Mouse (Mus musculus) neural tube, embryonic 15.5 days (tissue): ENCODE measurements around the gene Vamp5. TPM values are rescaled to one million over a fixed set of nuclear protein-coding genes. Genes with fewer than 3 reads are reported as not detected.
A peak's percentile ranks its signal among the peaks of the same experiment; 100 is the strongest.

Experiments used
- ATAC-seq: fragments of 200-750 bp; cut with Nextera tagmentation; 2 replicates; pipeline ENCODE4 v1.8.0; 2017; ENCODE audit warnings: mild to moderate bottlenecking, moderate TSS enrichment, moderate library complexity; ENCODE audit not compliant: low FRiP score
- H3K27ac ChIP-seq: fragments of 300-500 bp; sonication (generic); replicated peaks from 2 replicates; pipeline ENCODE4 v1.5.1; 2015; ENCODE audit warnings: mild to moderate bottlenecking, inconsistent platforms
- H3K27me3 ChIP-seq: fragments of 300-500 bp; sonication (generic); replicated peaks from 2 replicates; pipeline ENCODE4 v1.6.1; 2015; ENCODE audit warnings: inconsistent platforms
- H3K36me3 ChIP-seq: fragments of 300-500 bp; sonication (generic); 2 replicates; pipeline ENCODE4 v1.6.1; 2015; ENCODE audit warnings: inconsistent platforms
- H3K4me1 ChIP-seq: fragments of 300-500 bp; sonication (generic); 2 replicates; pipeline ENCODE4 v1.6.1; 2015; ENCODE audit warnings: inconsistent platforms
- H3K4me2 ChIP-seq: fragments of 300-500 bp; sonication (generic); 2 replicates; pipeline ENCODE4 v1.6.1; 2015; ENCODE audit warnings: inconsistent platforms, mild to moderate bottlenecking, moderate library complexity
- H3K4me3 ChIP-seq: fragments of 300-500 bp; sonication (generic); replicated peaks from 2 replicates; pipeline ENCODE4 v1.5.1; 2015; ENCODE audit warnings: mild to moderate bottlenecking, inconsistent platforms
- H3K9ac ChIP-seq: fragments of 300-500 bp; sonication (generic); replicated peaks from 2 replicates; pipeline ENCODE4 v1.6.1; 2015; ENCODE audit warnings: mild to moderate bottlenecking, inconsistent platforms
- H3K9me3 ChIP-seq: fragments of 300-500 bp; sonication (generic); replicated peaks from 2 replicates; pipeline ENCODE4 v1.6.1; 2016; ENCODE audit warnings: inconsistent platforms
- WGBS: fragments of 180-500 bp; shearing (Covaris S2); methylation state at CpG from one replicate; pipeline ENCODE4 v1.1.7; 2015; ENCODE audit warnings: mixed read lengths; 5-methylcytosine and 5-hydroxymethylcytosine counted together
- polyA plus RNA-seq: library from polyadenylated mRNA; unstranded; fragments of >200 nt; fragmentation: Nextera tagmentation; extraction: Ambion mirVana; gene quantifications from 2 replicates; pipeline ENCODE4 v1.2.1, GENCODE M21; 2015

Gene Vamp5
- polyA plus RNA-seq, 1 experiment from 2014 or later, result 20.4 TPM

DNA sequence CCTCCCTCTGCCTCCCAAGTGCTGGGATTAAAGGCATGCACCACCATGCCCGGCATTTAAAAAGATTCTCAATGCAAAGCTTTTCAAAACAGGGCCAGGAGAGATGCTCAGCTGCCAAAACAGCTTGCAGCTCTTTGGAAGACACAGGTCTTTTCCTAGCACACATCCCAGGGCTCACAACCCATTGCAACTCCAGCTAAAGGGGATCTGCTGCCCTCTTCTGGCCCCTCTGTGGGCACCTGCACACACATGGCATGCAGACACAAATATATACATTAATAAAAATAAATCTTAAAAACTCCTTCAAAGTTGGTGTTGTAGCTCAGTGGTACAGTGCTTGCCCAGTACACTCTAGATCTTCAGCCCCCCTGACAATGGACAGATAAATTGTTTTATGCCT is 29.7 kb upstream of the Vamp5 start:
- 38% methylated on average over 1 of the region's 1 CpGs for WGBS
- Histone ChIP-seq H3K4me3 (no peak overlapping the region), H3K4me2 (no peak overlapping the region), H3K9ac (no peak overlapping the region), H3K4me1 (peaks cover 11% of the 10 kb centered on the region), H3K9me3 (no peaks in the 10 kb centered on the region), H3K27me3 (no peaks in the 10 kb centered on the region), H3K36me3 (no peaks in the 10 kb centered on the region), H3K27ac (no peak overlapping the region)
- ATAC-seq, result no peak

DNA sequence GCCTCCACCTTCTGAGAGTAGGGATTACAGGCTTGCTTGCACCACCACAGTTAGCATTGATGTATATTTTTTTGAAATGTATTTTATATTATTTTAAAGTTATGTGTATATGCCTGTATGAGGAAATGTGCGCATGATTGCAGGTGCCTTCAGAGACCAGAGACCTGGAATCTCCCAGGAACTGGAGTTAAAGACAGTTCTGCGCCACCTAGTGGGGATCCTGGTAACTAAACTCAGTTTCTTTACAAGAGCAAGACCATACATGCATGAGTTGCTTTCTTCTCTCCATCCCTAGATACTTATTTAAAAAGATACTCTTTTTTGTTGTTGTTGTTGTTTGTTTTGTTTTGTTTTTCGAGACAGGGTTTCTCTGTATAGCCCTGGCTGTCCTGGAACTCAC is 29.3 kb upstream of the Vamp5 start:
- Histone ChIP-seq H3K4me2 (no peak overlapping the region), H3K27me3 (no peaks in the 10 kb centered on the region), H3K36me3 (no peaks in the 10 kb centered on the region), H3K4me3 (no peak overlapping the region), H3K27ac (no peak overlapping the region), H3K4me1 (peaks cover 7% of the 10 kb centered on the region), H3K9me3 (no peaks in the 10 kb centered on the region), H3K9ac (no peak overlapping the region)
- 17% methylated on average over 3 of the region's 3 CpGs for WGBS
- ATAC-seq, result no peak

DNA sequence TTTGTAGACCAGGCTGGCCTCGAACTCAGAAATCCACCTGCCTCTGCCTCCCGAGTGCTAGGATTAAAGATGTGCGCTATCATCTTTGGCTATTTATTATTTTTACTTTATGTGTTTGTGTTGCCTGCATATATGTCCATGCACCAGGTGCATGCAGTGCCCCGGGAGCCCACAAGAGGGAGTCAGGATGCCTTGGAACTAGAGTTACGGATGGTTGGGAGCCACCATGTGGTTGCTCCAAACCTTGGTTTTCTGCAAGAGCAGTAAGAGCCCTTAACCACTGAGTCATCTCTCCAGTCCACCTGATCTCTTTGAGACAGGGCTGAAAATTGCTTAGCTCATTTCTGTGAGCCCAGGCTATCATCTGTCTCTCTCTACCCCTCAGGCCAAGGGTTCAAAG is 26.9 kb upstream of the Vamp5 start:
- H3K9me3 ChIP-seq, result no peaks in the 10 kb centered on the region
- H3K4me2 ChIP-seq, result no peak overlapping the region
- ATAC-seq, result peak; percentile 59; the same call in 1 of the 2 replicates
- no peaks in the 10 kb centered on the region for H3K36me3 ChIP-seq
- H3K27ac ChIP-seq, result no peak overlapping the region
- H3K27me3 ChIP-seq, result no peaks in the 10 kb centered on the region
- H3K9ac ChIP-seq, result no peak overlapping the region
- no peak overlapping the region for H3K4me3 ChIP-seq
- H3K4me1 ChIP-seq, result no peaks in the 10 kb centered on the region
- 3% methylated on average over 5 of the region's 5 CpGs for WGBS

DNA sequence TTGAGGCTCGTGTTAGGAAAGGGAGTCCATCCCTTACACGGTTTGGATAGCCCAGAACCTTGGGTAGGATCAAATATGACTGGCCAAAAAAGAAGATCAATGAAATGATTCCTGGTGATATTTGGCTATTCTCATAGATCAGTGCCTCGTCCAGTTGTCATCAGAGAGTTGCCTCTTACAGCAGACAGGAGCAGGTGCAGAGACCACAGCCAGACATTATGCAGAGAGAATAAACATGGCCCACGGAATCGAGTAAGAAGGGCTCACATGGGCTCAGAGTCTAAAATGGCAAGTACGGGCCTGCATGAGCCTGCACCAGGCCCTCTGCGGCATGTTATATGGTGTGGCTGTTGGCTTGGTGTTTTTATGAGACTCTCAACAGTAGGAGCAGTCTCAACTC is 25.1 kb upstream of the Vamp5 start:
- no peak overlapping the region for H3K27ac ChIP-seq
- ATAC-seq, result no peak
- 84% methylated on average over 7 of the region's 7 CpGs for WGBS

DNA sequence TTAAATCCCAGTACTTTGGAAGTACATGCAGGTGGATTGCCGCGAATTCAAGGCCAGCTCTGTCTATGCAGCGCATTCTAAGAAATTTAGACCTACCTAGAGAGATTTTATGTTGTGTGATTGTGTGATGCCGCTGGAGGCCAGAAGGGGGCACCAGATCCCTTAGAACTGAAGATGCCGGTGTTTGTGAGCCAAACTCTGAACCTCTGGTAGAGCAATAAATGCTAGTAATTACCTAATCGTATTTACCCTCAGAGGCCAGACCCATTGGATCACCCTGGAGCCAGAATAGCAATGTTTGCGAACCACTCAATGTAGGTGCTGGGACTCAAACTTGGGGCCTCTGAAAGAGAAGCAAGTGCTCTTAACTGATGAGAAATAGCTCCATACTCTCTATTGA is 21.6 kb upstream of the Vamp5 start:
- Histone ChIP-seq H3K36me3 (no peaks in the 10 kb centered on the region), H3K4me1 (no peaks in the 10 kb centered on the region), H3K9me3 (no peaks in the 10 kb centered on the region), H3K27me3 (no peaks in the 10 kb centered on the region), H3K4me2 (no peak overlapping the region), H3K27ac (no peak overlapping the region), H3K9ac (no peak overlapping the region), H3K4me3 (no peak overlapping the region)
- 18% methylated on average over 7 of the region's 7 CpGs for WGBS
- no peak for ATAC-seq

More for the DNA sequence above, 25.1 kb upstream of the Vamp5 start:
- H3K9ac ChIP-seq, result no peak overlapping the region
- H3K4me1 ChIP-seq, result no peaks in the 10 kb centered on the region
- H3K4me3 ChIP-seq, result no peak overlapping the region
- no peaks in the 10 kb centered on the region for H3K36me3 ChIP-seq
- no peaks in the 10 kb centered on the region for H3K27me3 ChIP-seq
- H3K9me3 ChIP-seq, result no peaks in the 10 kb centered on the region
- no peak overlapping the region for H3K4me2 ChIP-seq

DNA sequence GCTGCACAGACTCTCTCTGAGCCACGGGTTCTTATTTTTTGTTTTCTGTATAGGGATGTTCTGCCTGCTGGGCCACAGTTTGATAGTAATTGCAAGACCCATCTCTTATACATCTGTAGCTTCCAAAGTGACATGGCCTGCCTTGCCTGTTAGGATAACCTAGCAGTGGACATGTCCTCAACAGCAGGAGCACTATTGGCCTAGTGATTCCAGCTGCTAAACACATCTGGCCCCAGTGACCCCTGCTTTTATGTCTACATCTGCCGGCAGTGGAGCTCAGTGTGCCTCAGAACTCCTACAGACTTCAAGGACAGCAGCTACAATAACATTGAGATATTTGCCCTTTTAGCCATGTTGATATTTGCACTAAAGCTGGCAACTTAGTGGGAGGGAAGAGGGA is 19.7 kb upstream of the Vamp5 start:
- H3K9ac ChIP-seq, result no peak overlapping the region
- H3K4me1 ChIP-seq, result no peaks in the 10 kb centered on the region
- H3K9me3 ChIP-seq, result no peaks in the 10 kb centered on the region
- no peak overlapping the region for H3K27ac ChIP-seq
- no peaks in the 10 kb centered on the region for H3K36me3 ChIP-seq
- 60% methylated on average over 2 of the region's 2 CpGs for WGBS
- no peak overlapping the region for H3K4me2 ChIP-seq
- no peak overlapping the region for H3K4me3 ChIP-seq
- ATAC-seq, result no peak
- no peaks in the 10 kb centered on the region for H3K27me3 ChIP-seq

DNA sequence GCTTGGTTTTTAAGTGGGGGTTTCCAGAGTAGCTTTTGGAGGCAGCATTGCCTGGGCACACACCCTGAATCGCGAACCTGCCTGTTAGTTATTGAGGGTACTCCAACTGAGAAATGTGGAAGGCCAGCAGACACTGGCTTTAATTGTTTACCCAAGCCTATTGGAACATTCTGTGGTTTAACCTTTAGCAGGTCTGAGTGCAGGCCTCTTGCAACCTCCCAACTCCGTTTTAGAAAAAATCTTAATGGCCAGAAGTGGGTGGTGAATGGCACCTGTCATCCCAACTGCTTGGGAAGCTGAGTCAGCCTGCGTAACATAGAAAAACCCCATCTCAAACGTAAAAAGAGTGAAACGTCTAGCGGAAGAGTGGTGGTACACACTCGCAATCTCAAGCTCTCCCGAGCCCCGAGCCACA is 16.6 kb upstream of the Vamp5 start:
- no peak overlapping the region for H3K27ac ChIP-seq
- H3K4me3 ChIP-seq, result no peak overlapping the region
- H3K36me3 ChIP-seq, result no peaks in the 10 kb centered on the region
- H3K4me1 ChIP-seq, result no peaks in the 10 kb centered on the region
- no peaks in the 10 kb centered on the region for H3K27me3 ChIP-seq
- H3K9me3 ChIP-seq, result no peaks in the 10 kb centered on the region
- H3K9ac ChIP-seq, result no peak overlapping the region
- H3K4me2 ChIP-seq, result no peak overlapping the region
- WGBS, result 82% methylated on average over 10 of the region's 10 CpGs
- no peak for ATAC-seq

DNA sequence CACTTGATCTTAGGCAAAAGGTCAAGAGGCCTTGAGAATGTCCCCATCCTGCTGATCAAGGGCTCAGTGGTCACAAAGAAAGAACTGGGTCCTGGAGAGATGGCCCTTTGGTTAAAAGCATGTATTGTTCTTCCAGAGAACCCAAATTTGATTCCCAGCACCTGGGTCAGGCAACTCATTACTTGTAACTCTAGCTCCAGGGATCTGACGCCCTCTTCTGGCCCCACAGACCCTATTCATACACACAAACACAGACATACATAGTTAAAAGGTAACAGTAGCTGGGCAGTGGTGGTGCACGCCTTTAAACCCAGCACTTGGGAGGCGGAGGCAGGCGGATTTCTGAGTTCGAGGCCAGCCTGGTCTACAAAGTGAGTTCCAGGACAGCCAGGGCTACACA is 12.1 kb upstream of the Vamp5 start:
- H3K4me1 ChIP-seq, result peaks cover 12% of the 10 kb centered on the region
- peaks cover 21% of the 10 kb centered on the region for H3K27me3 ChIP-seq
- no peaks in the 10 kb centered on the region for H3K36me3 ChIP-seq
- no peak overlapping the region for H3K4me3 ChIP-seq
- 90% methylated on average over 5 of the region's 5 CpGs for WGBS
- H3K4me2 ChIP-seq, result no peak overlapping the region
- ATAC-seq, result no peak
- no peaks in the 10 kb centered on the region for H3K9me3 ChIP-seq
- H3K9ac ChIP-seq, result no peak overlapping the region
- no peak overlapping the region for H3K27ac ChIP-seq

DNA sequence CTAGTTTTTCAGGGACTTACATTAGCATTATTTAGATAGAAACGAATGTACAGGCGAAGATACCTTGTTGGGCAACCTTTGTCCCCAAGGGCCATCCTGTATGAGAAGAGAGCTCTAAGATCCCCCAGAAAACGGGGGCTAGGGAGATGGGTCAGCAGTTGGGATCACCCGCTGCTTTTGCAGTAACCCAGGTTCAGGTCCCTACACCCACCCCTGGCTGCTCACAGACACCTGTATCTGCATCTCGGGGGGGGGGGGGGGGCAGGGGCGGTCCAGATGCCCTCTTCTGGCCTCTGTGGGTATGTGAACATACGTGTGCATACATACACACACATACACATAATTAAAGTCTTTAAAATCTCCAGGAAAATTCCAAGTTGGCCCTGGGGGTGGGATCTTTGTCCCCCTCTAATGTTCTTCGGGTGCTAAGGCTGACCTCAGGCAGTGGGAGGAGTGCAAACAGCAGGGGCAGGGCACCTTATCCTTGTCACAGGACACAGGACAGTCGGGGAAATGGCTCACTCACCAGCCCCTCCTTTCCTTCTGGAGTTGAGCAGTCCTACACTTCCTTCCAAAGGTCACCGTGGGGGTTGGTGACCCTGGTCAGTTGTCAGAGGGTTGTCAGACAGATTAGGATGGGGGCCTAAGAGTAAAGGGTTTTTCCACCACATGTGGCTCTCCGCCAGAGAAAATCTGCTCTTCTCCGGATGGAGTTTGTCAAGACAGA is 10.7 kb upstream of the Vamp5 start:
- no peak for ATAC-seq
- 28% methylated on average over 12 of the region's 12 CpGs for WGBS
- Histone ChIP-seq H3K27me3 (peaks cover 21% of the 10 kb centered on the region), H3K4me1 (peaks cover 12% of the 10 kb centered on the region), H3K9ac (no peak overlapping the region), H3K4me2 (peak overlapping the region; percentile 55), H3K27ac (peak overlapping the region; percentile 71; the same call in 1 of the 2 replicates), H3K36me3 (no peaks in the 10 kb centered on the region), H3K9me3 (no peaks in the 10 kb centered on the region), H3K4me3 (peak overlapping the region; percentile 34)

DNA sequence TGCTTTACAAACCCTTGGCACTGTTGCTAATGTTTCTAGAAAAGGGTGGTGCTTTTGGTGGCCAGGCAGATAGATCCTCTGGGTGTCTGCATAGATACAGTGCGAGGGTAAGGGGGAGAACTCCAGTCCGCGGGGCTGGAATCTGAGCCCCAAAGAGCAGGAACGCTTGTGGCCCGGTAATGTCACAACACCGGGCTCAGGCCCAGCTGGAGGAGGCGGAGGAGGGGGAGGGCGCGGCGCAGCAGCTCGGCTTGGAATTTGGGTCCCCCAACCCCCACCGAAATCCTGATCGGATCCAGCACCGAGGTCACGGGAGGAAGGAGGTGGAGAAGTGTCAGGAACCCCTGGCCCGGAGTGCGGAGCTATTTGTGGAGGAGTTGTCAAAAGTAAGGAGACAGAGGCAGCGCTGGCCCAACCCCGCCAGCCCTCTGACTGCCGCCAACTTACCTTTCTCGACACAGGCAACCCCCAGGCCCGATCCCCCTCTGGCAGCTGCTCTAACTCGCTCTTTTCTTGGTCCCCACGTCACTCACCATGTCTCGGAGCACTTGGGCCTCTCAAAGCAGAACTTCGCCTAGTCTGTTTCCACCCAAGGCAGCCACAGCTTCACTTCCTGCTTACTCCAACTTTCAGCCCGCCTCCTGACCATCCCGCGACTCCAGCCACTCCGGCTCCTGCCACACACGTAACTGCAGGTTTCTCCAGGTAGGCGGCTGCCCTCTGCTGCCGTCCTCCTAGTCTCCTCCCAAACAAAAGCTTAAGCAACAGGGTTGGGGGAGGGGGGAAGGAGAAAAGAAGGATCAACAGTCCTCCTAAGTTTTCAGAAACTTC is 9.9 kb upstream of the Vamp5 start, which contains the start of gene Vamp8:
Gene Vamp8, minus strand, starts transcription at position 763 of the 831 bp plus-strand sequence.
- Histone ChIP-seq H3K36me3 (no peaks in the 10 kb centered on the region), H3K4me1 (peaks cover 12% of the 10 kb centered on the region), H3K4me3 (peak within 1 kb of the TSS; percentile 34), H3K9ac (peak within 1 kb of the TSS; percentile 34), H3K4me2 (peak within 1 kb of the TSS; percentile 55), H3K9me3 (no peaks in the 10 kb centered on the region), H3K27ac (peak within 1 kb of the TSS; percentile 71), H3K27me3 (peaks cover 21% of the 10 kb centered on the region)
- ATAC-seq, result no peak
- WGBS, result 4% methylated on average over 33 of the region's 33 CpGs

DNA sequence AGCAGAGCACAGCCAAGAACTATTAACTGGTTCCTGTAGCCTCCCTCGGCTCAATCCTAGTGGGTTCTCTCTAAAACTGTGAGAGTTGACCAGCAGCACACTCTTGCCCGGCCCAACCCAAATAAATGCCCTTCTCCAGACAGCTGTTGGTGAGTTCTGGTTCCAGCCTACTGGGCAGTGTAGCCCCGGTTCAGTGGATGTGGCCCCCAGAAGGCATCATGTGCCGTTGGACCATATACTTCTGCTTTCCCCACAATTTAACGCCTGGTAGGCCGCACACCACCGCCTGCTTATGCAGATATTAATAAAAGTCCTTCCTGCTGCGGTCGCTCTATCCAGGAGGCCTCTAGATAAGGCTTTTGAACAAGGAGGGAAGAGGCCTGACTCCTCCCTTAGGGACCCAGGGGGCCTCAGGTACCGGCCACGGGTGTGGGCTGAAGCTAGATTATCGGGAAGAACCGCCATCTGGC is 9.2 kb upstream of the Vamp5 start:
- Histone ChIP-seq H3K9me3 (no peaks in the 10 kb centered on the region), H3K27ac (peak overlapping the region; percentile 71)

More for the DNA sequence above, 9.2 kb upstream of the Vamp5 start:
- H3K36me3 ChIP-seq, result no peaks in the 10 kb centered on the region
- H3K27me3 ChIP-seq, result peaks cover 21% of the 10 kb centered on the region
- H3K4me2 ChIP-seq, result peak overlapping the region; percentile 55
- ATAC-seq, result no peak
- H3K4me1 ChIP-seq, result peaks cover 12% of the 10 kb centered on the region
- WGBS, result 40% methylated on average over 13 of the region's 13 CpGs
- H3K4me3 ChIP-seq, result peak overlapping the region; percentile 34
- H3K9ac ChIP-seq, result peak overlapping the region; percentile 34
